Mouse (Mus musculus) hindbrain, postnatal 0 days (tissue): ENCODE measurements at regions not wholly inside any gene's neighbourhood (a gene's known extent, or its start where the extent isn't known, plus 50 kb on each side); places are given as distances from the start of the nearest gene placed in this dataset.

Source experiments
- ATAC-seq: fragments of 200-750 bp; cut with Nextera tagmentation; 2 replicates; pipeline ENCODE4 v1.8.0; 2017; ENCODE audit warnings: mild to moderate bottlenecking, moderate TSS enrichment, moderate library complexity
- DNase-seq: peaks from one replicate; pipeline ENCODE4 v3.0.0-alpha.2; 2015; ENCODE audit warnings: low spot score
- H3K27ac ChIP-seq: fragments of 300-500 bp; sonication (generic); 2 replicates; pipeline ENCODE4 v1.5.1; 2014; ENCODE audit warnings: mild to moderate bottlenecking
- H3K27me3 ChIP-seq: fragments of 300-500 bp; sonication (generic); 2 replicates; pipeline ENCODE4 v1.6.1; 2014; ENCODE audit warnings: low read length, mixed read lengths; ENCODE audit not compliant: insufficient read depth
- H3K36me3 ChIP-seq: fragments of 300-500 bp; sonication (generic); 2 replicates; pipeline ENCODE4 v1.6.1; 2014; ENCODE audit warnings: low read length, mixed read lengths; ENCODE audit not compliant: insufficient read depth
- H3K4me1 ChIP-seq: fragments of 300-500 bp; sonication (generic); 2 replicates; pipeline ENCODE4 v1.6.1; 2014; ENCODE audit warnings: antibody characterized with exemption, low read length, mixed read lengths; ENCODE audit not compliant: insufficient read depth
- H3K4me2 ChIP-seq: fragments of 300-500 bp; sonication (generic); 2 replicates; pipeline ENCODE4 v1.6.1; 2014; ENCODE audit warnings: low read depth, mild to moderate bottlenecking, low read length, moderate library complexity, mixed read lengths
- H3K4me3 ChIP-seq: fragments of 300-500 bp; sonication (generic); 2 replicates; pipeline ENCODE4 v1.5.1; 2014; ENCODE audit warnings: low read length
- H3K9ac ChIP-seq: fragments of 300-500 bp; sonication (generic); replicated peaks from 2 replicates; pipeline ENCODE4 v1.6.1; 2014; ENCODE audit warnings: mild to moderate bottlenecking, low read length, moderate library complexity, mixed read lengths
- H3K9me3 ChIP-seq: fragments of 300-500 bp; sonication (generic); 2 replicates; pipeline ENCODE4 v1.6.1; 2016; ENCODE audit warnings: low read length, mixed read lengths
- CTCF ChIP-seq: IDR thresholded peaks from 2 replicates; pipeline ENCODE4 v1.5.1; 2016; ENCODE audit warnings: antibody characterized with exemption, control low read depth, low read depth
- WGBS: fragments of 180-500 bp; shearing (Covaris S2); extraction: QIAGEN DNeasy Blood & Tissue Kit; methylation state at CpG from one replicate; pipeline ENCODE4 v1.1.7; 2014; 5-methylcytosine and 5-hydroxymethylcytosine counted together

DNA sequence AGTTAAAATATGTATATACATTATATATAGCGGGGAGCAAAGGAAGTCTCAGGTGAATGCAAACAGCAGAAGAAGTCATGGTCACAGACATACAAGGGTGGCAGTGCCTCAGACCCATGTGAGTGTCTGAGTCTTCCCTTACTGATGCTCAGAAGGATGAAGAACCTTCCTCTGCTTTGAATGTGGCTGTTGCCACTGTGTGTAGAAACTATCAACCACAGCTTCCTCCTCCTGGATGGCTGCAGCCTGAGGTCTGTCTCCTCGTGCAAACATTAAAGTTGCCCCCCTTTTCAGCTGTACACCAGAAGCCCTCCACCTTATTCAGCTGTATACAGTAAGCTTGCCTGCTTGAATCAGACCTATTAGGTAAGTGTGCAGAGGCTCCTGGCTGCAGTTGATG, 79.4 kb upstream of the Tspan5 start:
- Histone ChIP-seq H3K4me1 (no peaks in the 10 kb centered on the region), H3K27ac (no peak overlapping the region), H3K27me3 (no peaks in the 10 kb centered on the region), H3K9ac (no peak overlapping the region), H3K9me3 (no peaks in the 10 kb centered on the region), H3K4me2 (no peak overlapping the region), H3K36me3 (no peaks in the 10 kb centered on the region), H3K4me3 (no peak overlapping the region)
- 87% methylated on average over 2 of the region's 2 CpGs for WGBS
- no peak for TF ChIP-seq CTCF
- ATAC-seq (no peak), DNase-seq (no peak)

GRCm38 (mm10) chr3:138668394-138669092, 73.5 kb upstream of the Tspan5 start:
- DNase-seq (no peak), ATAC-seq (no peak)
- no peaks in the 10 kb centered on the region for H3K27me3 ChIP-seq
- no peak overlapping the region for H3K27ac ChIP-seq
- H3K4me2 ChIP-seq: no peak overlapping the region
- no peak for TF ChIP-seq CTCF
- no peak overlapping the region for H3K9ac ChIP-seq
- no peaks in the 10 kb centered on the region for H3K36me3 ChIP-seq
- WGBS: 70% methylated on average over 14 of the region's 14 CpGs
- H3K4me1 ChIP-seq: no peaks in the 10 kb centered on the region
- H3K9me3 ChIP-seq: no peaks in the 10 kb centered on the region
- no peak overlapping the region for H3K4me3 ChIP-seq

- DNase-seq: no peak
- Histone ChIP-seq H3K9me3 (no peaks in the 10 kb centered on the region), H3K4me1 (no peaks in the 10 kb centered on the region), H3K27ac (no peak overlapping the region), H3K36me3 (no peaks in the 10 kb centered on the region), H3K4me3 (no peak overlapping the region), H3K9ac (no peak overlapping the region), H3K4me2 (no peak overlapping the region), H3K27me3 (no peaks in the 10 kb centered on the region)
- 53% methylated on average over 2 of the region's 2 CpGs for WGBS
- no peak for TF ChIP-seq CTCF
- no peak for ATAC-seq
Observed at GRCm38 (mm10) chr3:138675881-138676280, 66.1 kb upstream of the Tspan5 start.

DNA sequence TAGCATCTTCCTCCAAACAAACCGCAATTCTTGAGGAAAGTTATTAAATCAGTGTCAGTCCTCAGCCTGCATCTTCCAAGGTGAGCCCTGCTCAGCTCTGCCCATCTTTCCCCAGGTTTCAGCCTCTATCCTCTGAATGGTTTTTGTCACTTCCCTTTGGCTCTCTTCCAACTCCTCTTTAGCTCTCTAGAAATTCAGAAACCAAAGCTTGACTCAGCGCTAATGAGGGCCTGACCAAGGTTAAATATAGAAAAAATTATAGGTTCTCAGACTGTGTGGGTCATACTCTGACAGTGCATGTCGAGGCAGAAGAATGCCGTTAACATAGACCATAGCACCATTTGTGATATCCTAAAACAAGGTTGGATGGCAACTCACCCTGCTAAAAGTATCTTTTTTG, 63.6 kb upstream of the Tspan5 start:
- Histone ChIP-seq H3K36me3 (no peaks in the 10 kb centered on the region), H3K27ac (no peak overlapping the region), H3K4me2 (no peak overlapping the region), H3K4me3 (no peak overlapping the region), H3K27me3 (no peaks in the 10 kb centered on the region), H3K9ac (no peak overlapping the region), H3K9me3 (no peaks in the 10 kb centered on the region), H3K4me1 (no peaks in the 10 kb centered on the region)
- no peak for ATAC-seq
- 70% methylated on average over 4 of the region's 4 CpGs for WGBS
- no peak for DNase-seq
- no peak for TF ChIP-seq CTCF

DNA sequence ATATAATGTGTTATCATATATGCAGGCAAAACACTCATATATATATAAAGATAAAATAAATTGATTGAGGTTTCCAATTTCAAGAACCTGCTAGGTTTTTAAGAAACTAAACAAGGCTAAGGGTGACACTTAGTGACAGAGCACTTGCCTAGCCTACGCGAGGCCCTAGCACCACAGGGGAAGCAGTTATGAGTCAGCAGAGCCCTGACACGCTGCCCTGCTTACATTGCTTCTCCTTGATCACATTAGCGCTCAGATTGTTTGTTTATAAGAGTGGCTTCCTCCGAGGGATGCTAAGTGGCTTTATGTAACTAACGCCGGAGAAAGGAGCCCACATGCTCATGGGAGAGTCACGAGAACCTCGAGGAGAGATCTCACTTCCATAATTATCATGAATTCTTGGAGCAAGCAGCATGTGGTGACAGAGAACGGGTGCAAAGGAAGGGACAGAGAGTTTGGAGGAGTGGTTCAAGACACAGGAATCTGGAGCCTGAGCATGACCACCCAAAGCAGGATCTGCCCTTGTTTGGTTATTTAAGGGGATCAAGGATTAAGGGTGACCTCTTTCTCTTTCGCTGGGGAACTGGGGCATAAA, 55.3 kb upstream of the Tspan5 start:
- DNase-seq (no peak), ATAC-seq (no peak)
- H3K36me3 ChIP-seq: no peaks in the 10 kb centered on the region
- no peak overlapping the region for H3K27ac ChIP-seq
- no peaks in the 10 kb centered on the region for H3K4me1 ChIP-seq
- no peak for TF ChIP-seq CTCF
- H3K27me3 ChIP-seq: no peaks in the 10 kb centered on the region
- 64% methylated on average over 11 of the region's 11 CpGs for WGBS
- no peak overlapping the region for H3K4me3 ChIP-seq
- no peak overlapping the region for H3K4me2 ChIP-seq
- no peak overlapping the region for H3K9ac ChIP-seq
- no peaks in the 10 kb centered on the region for H3K9me3 ChIP-seq

GRCm38 (mm10) chr3:138688606-138689005, 53.4 kb upstream of the Tspan5 start:
- H3K9ac ChIP-seq: no peak overlapping the region
- H3K36me3 ChIP-seq: no peaks in the 10 kb centered on the region
- no peaks in the 10 kb centered on the region for H3K9me3 ChIP-seq
- no peak for TF ChIP-seq CTCF
- H3K4me3 ChIP-seq: no peak overlapping the region
- ATAC-seq: no peak
- no peaks in the 10 kb centered on the region for H3K4me1 ChIP-seq
- no peak for DNase-seq
- H3K27me3 ChIP-seq: no peaks in the 10 kb centered on the region
- WGBS: 93% methylated on average over 5 of the region's 5 CpGs
- H3K4me2 ChIP-seq: no peak overlapping the region
- H3K27ac ChIP-seq: no peak overlapping the region
